Mouse (Mus musculus): ENCODE results near the gene Rsph3a.

GRCm38 (mm10) chr17:7931096-7931990 lies 14.1 kb upstream of the Rsph3a start:
- TF ChIP-seq CTCF (IDR thresholded peaks at IDR 0.05; ENCODE audit: insufficient read depth, low read length) (no peak), POLR2A (IDR thresholded peaks at IDR 0.05; ENCODE audit: borderline replicate concordance, extremely low read depth, low read depth, low read length) (no peak)
